Mouse (Mus musculus) C3H10T1/2 (cell line): ENCODE measurements around the gene Ssxb6. TPM values are rescaled to one million over a fixed set of nuclear protein-coding genes. Genes with fewer than 3 reads are reported as not detected.

Experiments
- polyA plus RNA-seq, 2 experiments: library from polyadenylated mRNA; unstranded; fragments of >200 nt; fragmentation: generic; extraction: Trizol; gene quantifications; one replicate each; pipeline ENCODE4 v1.2.1; 2012; ENCODE audit warnings: missing spikeins in 2 of 2

Ssxb6 gene
- polyA plus RNA-seq: not detected

GRCm38 (mm10) chrX:8548155-8548554 is at the start of gene Ssxb6:
TSS of gene Ssxb6 (minus strand) at chrX:8548255.

GRCm38 (mm10) chrX:8591716-8592115 is 43.7 kb upstream of the Ssxb6 start, which contains the start of gene Ssxb3:
TSS of gene Ssxb3 (minus strand) at chrX:8591816.

GRCm38 (mm10) chrX:8524854-8525253 is 23.2 kb downstream of the Ssxb6 start, which contains the start of gene Gm14459:
TSS of gene Gm14459 (minus strand) at chrX:8524954.

Other genes with a start within 250 kb of the Ssxb6 start
- gene Ssxb10, start 220.8 kb downstream of the Ssxb6 start, polyA plus RNA-seq: not detected
- not detected for gene Ssxb9, start 181.3 kb downstream of the Ssxb6 start, polyA plus RNA-seq
- gene Ssxb1, start 134.9 kb downstream of the Ssxb6 start, polyA plus RNA-seq: not detected
- gene Ssxb2, start 86.5 kb downstream of the Ssxb6 start, polyA plus RNA-seq: not detected
- not detected for gene Gm14459, start 23.3 kb downstream of the Ssxb6 start, polyA plus RNA-seq
- not detected for gene Ssxb3, start 43.6 kb upstream of the Ssxb6 start, polyA plus RNA-seq
- gene Ssxb8, start 142.6 kb upstream of the Ssxb6 start, polyA plus RNA-seq: not detected
- not detected for gene Ssx9, start 200.2 kb upstream of the Ssxb6 start, polyA plus RNA-seq